Mouse (Mus musculus): ENCODE data around the gene Lrrc8e. TPM values are rescaled to one million over a fixed set of nuclear protein-coding genes. Genes with fewer than 3 reads are reported as not detected.

Lrrc8e gene
- polyA plus RNA-seq (2014; fragmentation: Illumina TruSeq; extraction: RNeasy Lipid Tissue Mini Kit (QIAGEN cat#74804); ENCODE audit: low read depth, low replicate concordance) = 5.9 TPM

GRCm38 (mm10) chr8:4226739-4227347, at the start of gene Lrrc8e:
TSS of gene Lrrc8e (plus strand) at chr8:4226827.

GRCm38 (mm10) chr8:4216791-4217621, 9.6 kb upstream of the Lrrc8e start, which contains the start of gene Prr36:
TSS of gene Prr36 (minus strand) at chr8:4217459.

GRCm38 (mm10) chr8:4238434-4239192, 12.0 kb downstream of the Lrrc8e start, which contains the start of the genes Map2k7 and Gm49320:
TSS of gene Map2k7 (plus strand) at chr8:4238740.
TSS of gene Gm49320 (plus strand) at chr8:4238865.

GRCm38 (mm10) chr8:4247951-4248540, 21.4 kb downstream of the Lrrc8e start, which contains the start of gene Tgfbr3l:
TSS of gene Tgfbr3l (plus strand) at chr8:4248214.

GRCm38 (mm10) chr8:4252934-4253841, 26.6 kb downstream of the Lrrc8e start, which contains the start of gene Snapc2:
TSS of gene Snapc2 (plus strand) at chr8:4253080.

GRCm38 (mm10) chr8:4259125-4259804, 32.6 kb downstream of the Lrrc8e start, which contains the start of gene Ctxn1:
TSS of gene Ctxn1 (minus strand) at chr8:4259274.

GRCm38 (mm10) chr8:4275275-4276110, 48.9 kb downstream of the Lrrc8e start, which contains the start of gene Timm44:
TSS of gene Timm44 (minus strand) at chr8:4275913.

Other genes starting within 250 kb of the Lrrc8e start
- gene Cd209f, start 121.0 kb upstream of the Lrrc8e start, polyA plus RNA-seq (2014; fragmentation: Illumina TruSeq; extraction: RNeasy Lipid Tissue Mini Kit (QIAGEN cat#74804); ENCODE audit: low read depth, low replicate concordance) = 46.3 TPM
- gene Cd209g, start 92.7 kb upstream of the Lrrc8e start, polyA plus RNA-seq (2014; fragmentation: Illumina TruSeq; extraction: RNeasy Lipid Tissue Mini Kit (QIAGEN cat#74804); ENCODE audit: low read depth, low replicate concordance) = 17.3 TPM
- gene Evi5l, start 60.3 kb upstream of the Lrrc8e start, polyA plus RNA-seq (2014; fragmentation: Illumina TruSeq; extraction: RNeasy Lipid Tissue Mini Kit (QIAGEN cat#74804); ENCODE audit: low read depth, low replicate concordance) = 28.6 TPM
- gene Prr36, start 9.4 kb upstream of the Lrrc8e start, polyA plus RNA-seq (2014; fragmentation: Illumina TruSeq; extraction: RNeasy Lipid Tissue Mini Kit (QIAGEN cat#74804); ENCODE audit: low read depth, low replicate concordance) = 0.19 TPM
- 47.0 TPM for gene Map2k7, start 11.9 kb downstream of the Lrrc8e start, polyA plus RNA-seq (2014; fragmentation: Illumina TruSeq; extraction: RNeasy Lipid Tissue Mini Kit (QIAGEN cat#74804); ENCODE audit: low read depth, low replicate concordance)
- gene Gm49320, start 12.0 kb downstream of the Lrrc8e start, polyA plus RNA-seq (2014; fragmentation: Illumina TruSeq; extraction: RNeasy Lipid Tissue Mini Kit (QIAGEN cat#74804); ENCODE audit: low read depth, low replicate concordance) = 2.6 TPM
- 12.5 TPM for gene Tgfbr3l, start 21.4 kb downstream of the Lrrc8e start, polyA plus RNA-seq (2014; fragmentation: Illumina TruSeq; extraction: RNeasy Lipid Tissue Mini Kit (QIAGEN cat#74804); ENCODE audit: low read depth, low replicate concordance)
- gene Snapc2, start 26.3 kb downstream of the Lrrc8e start, polyA plus RNA-seq (2014; fragmentation: Illumina TruSeq; extraction: RNeasy Lipid Tissue Mini Kit (QIAGEN cat#74804); ENCODE audit: low read depth, low replicate concordance) = 31.7 TPM
- gene Ctxn1, start 32.4 kb downstream of the Lrrc8e start, polyA plus RNA-seq (2014; fragmentation: Illumina TruSeq; extraction: RNeasy Lipid Tissue Mini Kit (QIAGEN cat#74804); ENCODE audit: low read depth, low replicate concordance) = 21.8 TPM
- 50.4 TPM for gene Timm44, start 49.1 kb downstream of the Lrrc8e start, polyA plus RNA-seq (2014; fragmentation: Illumina TruSeq; extraction: RNeasy Lipid Tissue Mini Kit (QIAGEN cat#74804); ENCODE audit: low read depth, low replicate concordance)
- gene Ccl25, start 98.4 kb downstream of the Lrrc8e start, polyA plus RNA-seq (2014; fragmentation: Illumina TruSeq; extraction: RNeasy Lipid Tissue Mini Kit (QIAGEN cat#74804); ENCODE audit: low read depth, low replicate concordance) = 11.1 TPM
- 31.8 TPM for gene Elavl1, start 98.6 kb downstream of the Lrrc8e start, polyA plus RNA-seq (2014; fragmentation: Illumina TruSeq; extraction: RNeasy Lipid Tissue Mini Kit (QIAGEN cat#74804); ENCODE audit: low read depth, low replicate concordance)

Data from adipose tissue, adult 10 weeks (tissue).